Mouse (Mus musculus): Measurements from ENCODE around the gene Tmprss9. TPM values are rescaled to one million over a fixed set of nuclear protein-coding genes. Genes with fewer than 3 reads are reported as not detected.

The Tmprss9 gene
- polyA plus RNA-seq, 1 experiment = not detected

GRCm38 (mm10) chr10:80921923-80922322 is 50.3 kb downstream of the Tmprss9 start:
- no peak for TF ChIP-seq CTCF (IDR thresholded peaks at IDR 0.05; ENCODE audit: borderline replicate concordance, insufficient read depth, low read length)
- no peak for TF ChIP-seq POLR2A (IDR thresholded peaks at IDR 0.05; ENCODE audit: low read depth, low read length)
- Histone ChIP-seq H3K4me1 (ENCODE audit: control insufficient read depth, insufficient read depth, low read length) (no peaks in the 10 kb centered on the region), H3K4me3 (ENCODE audit: insufficient read depth, low read length) (no peak overlapping the region), H3K27ac (ENCODE audit: insufficient read depth, low read length) (no peak overlapping the region)

- Histone ChIP-seq H3K4me1 (ENCODE audit: control insufficient read depth, insufficient read depth, low read length) (no peaks in the 10 kb centered on the region), H3K4me3 (ENCODE audit: insufficient read depth, low read length) (no peak overlapping the region), H3K27ac (ENCODE audit: insufficient read depth, low read length) (no peak overlapping the region)
- TF ChIP-seq CTCF (IDR thresholded peaks at IDR 0.05; ENCODE audit: borderline replicate concordance, insufficient read depth, low read length) (no peak), POLR2A (IDR thresholded peaks at IDR 0.05; ENCODE audit: low read depth, low read length) (no peak)
These were observed 53.8 kb downstream of the Tmprss9 start for GRCm38 (mm10) chr10:80925472-80925871.

GRCm38 (mm10) chr10:80928586-80929298 is 57.1 kb downstream of the Tmprss9 start:
- Histone ChIP-seq H3K4me3 (ENCODE audit: insufficient read depth, low read length) (peak overlapping the region; percentile 59), H3K27ac (ENCODE audit: insufficient read depth, low read length) (peak overlapping the region; percentile 97), H3K4me1 (ENCODE audit: control insufficient read depth, insufficient read depth, low read length) (peaks cover 4% of the 10 kb centered on the region)
- TF ChIP-seq POLR2A (IDR thresholded peaks at IDR 0.05; ENCODE audit: low read depth, low read length) (peak; percentile 47; the same call in 1 of the 2 replicates), CTCF (IDR thresholded peaks at IDR 0.05; ENCODE audit: borderline replicate concordance, insufficient read depth, low read length) (peak; percentile 92)

- peak within 1 kb of the TSS; percentile 97 for H3K27ac ChIP-seq (ENCODE audit: insufficient read depth, low read length)
- H3K4me1 ChIP-seq (ENCODE audit: control insufficient read depth, insufficient read depth, low read length) = peaks cover 4% of the 10 kb centered on the region
- H3K4me3 ChIP-seq (ENCODE audit: insufficient read depth, low read length) = peak within 1 kb of the TSS; percentile 73
- TF ChIP-seq POLR2A (IDR thresholded peaks at IDR 0.05; ENCODE audit: low read depth, low read length) (peak; percentile 99), CTCF (IDR thresholded peaks at IDR 0.05; ENCODE audit: borderline replicate concordance, insufficient read depth, low read length) (no peak)
These were observed 57.9 kb downstream of the Tmprss9 start, which contains the start of gene Gadd45b for GRCm38 (mm10) chr10:80929299-80930226. Gadd45b (plus strand) TSS chr10:80930073.

GRCm38 (mm10) chr10:80930361-80931152 is 58.9 kb downstream of the Tmprss9 start:
- peak overlapping the region; percentile 69 for H3K27ac ChIP-seq (ENCODE audit: insufficient read depth, low read length)
- TF ChIP-seq POLR2A (IDR thresholded peaks at IDR 0.05; ENCODE audit: low read depth, low read length) = 0 out of 2 replicates have a peak, but pooled peaks have one; percentile 15
- no peak for TF ChIP-seq CTCF (IDR thresholded peaks at IDR 0.05; ENCODE audit: borderline replicate concordance, insufficient read depth, low read length)
- H3K4me1 ChIP-seq (ENCODE audit: control insufficient read depth, insufficient read depth, low read length) = peaks cover 6% of the 10 kb centered on the region
- peak overlapping the region; percentile 73 for H3K4me3 ChIP-seq (ENCODE audit: insufficient read depth, low read length)

GRCm38 (mm10) chr10:80931153-80931671 is 59.6 kb downstream of the Tmprss9 start:
- H3K27ac ChIP-seq (ENCODE audit: insufficient read depth, low read length) = peak overlapping the region; percentile 82
- H3K4me3 ChIP-seq (ENCODE audit: insufficient read depth, low read length) = peak overlapping the region; percentile 73
- TF ChIP-seq CTCF (IDR thresholded peaks at IDR 0.05; ENCODE audit: borderline replicate concordance, insufficient read depth, low read length) (no peak), POLR2A (IDR thresholded peaks at IDR 0.05; ENCODE audit: low read depth, low read length) (no peak)
- H3K4me1 ChIP-seq (ENCODE audit: control insufficient read depth, insufficient read depth, low read length) = peaks cover 6% of the 10 kb centered on the region

- peaks cover 7% of the 10 kb centered on the region for H3K4me1 ChIP-seq (ENCODE audit: control insufficient read depth, insufficient read depth, low read length)
- TF ChIP-seq POLR2A (IDR thresholded peaks at IDR 0.05; ENCODE audit: low read depth, low read length) (peak; percentile 13; the same call in 1 of the 2 replicates), CTCF (IDR thresholded peaks at IDR 0.05; ENCODE audit: borderline replicate concordance, insufficient read depth, low read length) (no peak)
- peak overlapping the region; percentile 82 for H3K27ac ChIP-seq (ENCODE audit: insufficient read depth, low read length)
- H3K4me3 ChIP-seq (ENCODE audit: insufficient read depth, low read length) = peak overlapping the region; percentile 73
These were observed 60.0 kb downstream of the Tmprss9 start for GRCm38 (mm10) chr10:80931695-80932094.

GRCm38 (mm10) chr10:80932206-80932605 is 60.6 kb downstream of the Tmprss9 start:
- Histone ChIP-seq H3K4me1 (ENCODE audit: control insufficient read depth, insufficient read depth, low read length) (peaks cover 12% of the 10 kb centered on the region), H3K27ac (ENCODE audit: insufficient read depth, low read length) (peak overlapping the region; percentile 82), H3K4me3 (ENCODE audit: insufficient read depth, low read length) (peak overlapping the region; percentile 73)
- TF ChIP-seq CTCF (IDR thresholded peaks at IDR 0.05; ENCODE audit: borderline replicate concordance, insufficient read depth, low read length) (no peak), POLR2A (IDR thresholded peaks at IDR 0.05; ENCODE audit: low read depth, low read length) (peak; percentile 54)

All from embryonic fibroblast, embryonic 13.5 days (primary cell).